Mouse (Mus musculus) neural tube, embryonic 14.5 days (tissue): ENCODE measurements at regions not wholly inside any gene's neighbourhood (a gene's known extent, or its start where the extent isn't known, plus 50 kb on each side); places are given as distances from the start of the nearest gene placed in this dataset.

Source experiments
- ATAC-seq: fragments of 200-750 bp; cut with Nextera tagmentation; 2 replicates; pipeline ENCODE4 v1.8.0; 2017; ENCODE audit warnings: low read depth, mild to moderate bottlenecking, moderate TSS enrichment, moderate library complexity
- H3K27ac ChIP-seq: fragments of 300-500 bp; sonication (generic); 2 replicates; pipeline ENCODE4 v1.5.1; 2014; ENCODE audit warnings: low read depth, mild to moderate bottlenecking, control low read depth, low read length, moderate library complexity, mixed read lengths
- H3K27me3 ChIP-seq: fragments of 300-500 bp; sonication (generic); 2 replicates; pipeline ENCODE4 v1.6.1; 2014; ENCODE audit warnings: low read length; ENCODE audit not compliant: control insufficient read depth, insufficient read depth
- H3K36me3 ChIP-seq: fragments of 300-500 bp; sonication (generic); 2 replicates; pipeline ENCODE4 v1.6.1; 2014; ENCODE audit warnings: low read length, mixed read lengths; ENCODE audit not compliant: control insufficient read depth, insufficient read depth
- H3K4me1 ChIP-seq: fragments of 300-500 bp; sonication (generic); 2 replicates; pipeline ENCODE4 v1.6.1; 2014; ENCODE audit warnings: low read length; ENCODE audit not compliant: control insufficient read depth, insufficient read depth
- H3K4me2 ChIP-seq: fragments of 300-500 bp; sonication (generic); 2 replicates; pipeline ENCODE4 v1.6.1; 2014; ENCODE audit warnings: mild to moderate bottlenecking, low read depth, low read length, control low read depth
- H3K4me3 ChIP-seq: fragments of 300-500 bp; sonication (generic); 2 replicates; pipeline ENCODE4 v1.5.1; 2014; ENCODE audit warnings: low read depth, low read length, control low read depth, mixed read lengths
- H3K9ac ChIP-seq: fragments of 300-500 bp; sonication (generic); replicated peaks from 2 replicates; pipeline ENCODE4 v1.6.1; 2014; ENCODE audit warnings: low read depth, mild to moderate bottlenecking, control low read depth, low read length, mixed read lengths
- H3K9me3 ChIP-seq: fragments of 300-500 bp; sonication (generic); 2 replicates; pipeline ENCODE4 v1.6.1; 2016; ENCODE audit warnings: low read length; ENCODE audit not compliant: control insufficient read depth
- WGBS: fragments of 180-500 bp; shearing (Covaris S2); extraction: QIAGEN DNeasy Blood & Tissue Kit; methylation state at CpG from one replicate; pipeline ENCODE4 v1.1.7; 2014; 5-methylcytosine and 5-hydroxymethylcytosine counted together

- Histone ChIP-seq H3K27me3 (no peaks in the 10 kb centered on the region), H3K9ac (no peak overlapping the region), H3K4me2 (no peak overlapping the region), H3K4me3 (no peak overlapping the region), H3K27ac (no peak overlapping the region), H3K4me1 (no peaks in the 10 kb centered on the region), H3K36me3 (no peaks in the 10 kb centered on the region), H3K9me3 (no peaks in the 10 kb centered on the region)
- 87% methylated on average over 3 of the region's 3 CpGs for WGBS
- ATAC-seq: no peak
These were observed 320.9 kb upstream of the Runx1 start for GRCm38 (mm10) chr16:93146812-93147211.

GRCm38 (mm10) chr16:93145617-93146016 is 319.7 kb upstream of the Runx1 start:
- H3K9me3 ChIP-seq: no peaks in the 10 kb centered on the region
- ATAC-seq: no peak
- no peak overlapping the region for H3K27ac ChIP-seq
- H3K4me3 ChIP-seq: no peak overlapping the region
- no peak overlapping the region for H3K4me2 ChIP-seq
- H3K27me3 ChIP-seq: no peaks in the 10 kb centered on the region
- no peaks in the 10 kb centered on the region for H3K4me1 ChIP-seq
- H3K36me3 ChIP-seq: no peaks in the 10 kb centered on the region
- 77% methylated on average over 3 of the region's 3 CpGs for WGBS
- no peak overlapping the region for H3K9ac ChIP-seq

GRCm38 (mm10) chr16:93144033-93144432 is 318.1 kb upstream of the Runx1 start:
- no peaks in the 10 kb centered on the region for H3K9me3 ChIP-seq
- H3K27ac ChIP-seq: no peak overlapping the region
- H3K36me3 ChIP-seq: no peaks in the 10 kb centered on the region
- WGBS: 96% methylated on average over 5 of the region's 5 CpGs
- no peak for ATAC-seq
- no peak overlapping the region for H3K9ac ChIP-seq
- no peak overlapping the region for H3K4me2 ChIP-seq
- H3K4me3 ChIP-seq: no peak overlapping the region
- H3K4me1 ChIP-seq: no peaks in the 10 kb centered on the region
- no peaks in the 10 kb centered on the region for H3K27me3 ChIP-seq

GRCm38 (mm10) chr16:93143164-93143563 is 317.2 kb upstream of the Runx1 start:
- 77% methylated on average over 10 of the region's 10 CpGs for WGBS
- H3K36me3 ChIP-seq: no peaks in the 10 kb centered on the region
- H3K27me3 ChIP-seq: no peaks in the 10 kb centered on the region
- no peak overlapping the region for H3K27ac ChIP-seq
- ATAC-seq: no peak
- no peak overlapping the region for H3K9ac ChIP-seq
- no peaks in the 10 kb centered on the region for H3K4me1 ChIP-seq
- no peak overlapping the region for H3K4me2 ChIP-seq
- no peak overlapping the region for H3K4me3 ChIP-seq
- H3K9me3 ChIP-seq: no peaks in the 10 kb centered on the region

GRCm38 (mm10) chr16:93141967-93142366 is 316.0 kb upstream of the Runx1 start:
- no peak for ATAC-seq
- Histone ChIP-seq H3K4me1 (no peaks in the 10 kb centered on the region), H3K27me3 (no peaks in the 10 kb centered on the region), H3K4me2 (no peak overlapping the region), H3K9ac (no peak overlapping the region), H3K27ac (no peak overlapping the region), H3K36me3 (no peaks in the 10 kb centered on the region), H3K9me3 (no peaks in the 10 kb centered on the region), H3K4me3 (no peak overlapping the region)
- 76% methylated on average over 6 of the region's 6 CpGs for WGBS

- no peak overlapping the region for H3K9ac ChIP-seq
- no peaks in the 10 kb centered on the region for H3K9me3 ChIP-seq
- H3K4me3 ChIP-seq: no peak overlapping the region
- H3K4me2 ChIP-seq: no peak overlapping the region
- no peaks in the 10 kb centered on the region for H3K27me3 ChIP-seq
- 57% methylated on average over 15 of the region's 15 CpGs for WGBS
- no peaks in the 10 kb centered on the region for H3K4me1 ChIP-seq
- no peak overlapping the region for H3K27ac ChIP-seq
- no peak for ATAC-seq
- no peaks in the 10 kb centered on the region for H3K36me3 ChIP-seq
These were observed 314.7 kb upstream of the Runx1 start for GRCm38 (mm10) chr16:93140535-93141110.

GRCm38 (mm10) chr16:93137249-93137648 is 311.3 kb upstream of the Runx1 start:
- WGBS: 83% methylated on average over 1 of the region's 1 CpGs
- Histone ChIP-seq H3K4me1 (no peaks in the 10 kb centered on the region), H3K27ac (no peak overlapping the region), H3K4me2 (no peak overlapping the region), H3K9me3 (no peaks in the 10 kb centered on the region), H3K36me3 (no peaks in the 10 kb centered on the region), H3K27me3 (no peaks in the 10 kb centered on the region), H3K4me3 (no peak overlapping the region), H3K9ac (no peak overlapping the region)
- ATAC-seq: no peak

GRCm38 (mm10) chr16:93131404-93131803 is 305.5 kb upstream of the Runx1 start:
- Histone ChIP-seq H3K4me3 (no peak overlapping the region), H3K4me2 (no peak overlapping the region), H3K9ac (no peak overlapping the region), H3K27me3 (no peaks in the 10 kb centered on the region), H3K9me3 (no peaks in the 10 kb centered on the region), H3K4me1 (no peaks in the 10 kb centered on the region), H3K36me3 (no peaks in the 10 kb centered on the region), H3K27ac (no peak overlapping the region)
- ATAC-seq: no peak
- 92% methylated on average over 5 of the region's 5 CpGs for WGBS

GRCm38 (mm10) chr16:93130622-93131021 is 304.7 kb upstream of the Runx1 start:
- Histone ChIP-seq H3K4me3 (no peak overlapping the region), H3K27me3 (no peaks in the 10 kb centered on the region), H3K4me2 (no peak overlapping the region), H3K9me3 (no peaks in the 10 kb centered on the region), H3K4me1 (no peaks in the 10 kb centered on the region), H3K9ac (no peak overlapping the region), H3K27ac (no peak overlapping the region), H3K36me3 (no peaks in the 10 kb centered on the region)
- no peak for ATAC-seq
- 86% methylated on average over 6 of the region's 6 CpGs for WGBS
